Mouse (Mus musculus) heart, embryonic 11.5 days (tissue): Measurements from ENCODE around the gene Gda. TPM values are rescaled to one million over a fixed set of nuclear protein-coding genes. Genes with fewer than 3 reads are reported as not detected.

Experiments used
- ATAC-seq: fragments of 200-750 bp; cut with Nextera tagmentation; replicated peaks from 2 replicates; pipeline ENCODE4 v1.8.0; 2017; ENCODE audit warnings: moderate library complexity; ENCODE audit not compliant: insufficient number of reproducible peaks, low FRiP score, low TSS enrichment
- H3K27ac ChIP-seq: fragments of 300-500 bp; sonication (generic); 2 replicates; pipeline ENCODE4 v1.5.1; 2014; ENCODE audit warnings: mild to moderate bottlenecking, low read depth, low read length
- H3K27me3 ChIP-seq: fragments of 300-500 bp; sonication (generic); 2 replicates; pipeline ENCODE4 v1.6.1; 2014; ENCODE audit warnings: mild to moderate bottlenecking, low read length, mixed read lengths; ENCODE audit not compliant: control insufficient read depth, insufficient read depth
- H3K36me3 ChIP-seq: fragments of 300-500 bp; sonication (generic); 2 replicates; pipeline ENCODE4 v1.6.1; 2014; ENCODE audit warnings: mild to moderate bottlenecking, low read length, moderate library complexity, mixed read lengths; ENCODE audit not compliant: control insufficient read depth, insufficient read depth
- H3K4me1 ChIP-seq: fragments of 300-500 bp; sonication (generic); 2 replicates; pipeline ENCODE4 v1.6.1; 2014; ENCODE audit warnings: low read length; ENCODE audit not compliant: control insufficient read depth, insufficient read depth
- H3K4me2 ChIP-seq: fragments of 300-500 bp; sonication (generic); 2 replicates; pipeline ENCODE4 v1.6.1; 2014; ENCODE audit warnings: mild to moderate bottlenecking, moderate library complexity
- H3K4me3 ChIP-seq: fragments of 300-500 bp; sonication (generic); 2 replicates; pipeline ENCODE4 v1.5.1; 2014; ENCODE audit warnings: low read depth, low read length
- H3K9ac ChIP-seq: fragments of 300-500 bp; sonication (generic); 2 replicates; pipeline ENCODE4 v1.6.1; 2014; ENCODE audit warnings: mild to moderate bottlenecking, low read depth, low read length, moderate library complexity
- H3K9me3 ChIP-seq: fragments of 300-500 bp; sonication (generic); replicated peaks from 2 replicates; pipeline ENCODE4 v1.6.1; 2016; ENCODE audit warnings: low read length; ENCODE audit not compliant: control insufficient read depth
- WGBS: fragments of 180-500 bp; shearing (Covaris S2); extraction: QIAGEN DNeasy Blood & Tissue Kit; methylation state at CpG from one replicate; pipeline ENCODE4 v1.1.7; 2014; ENCODE audit not compliant: insufficient replicate concordance; 5-methylcytosine and 5-hydroxymethylcytosine counted together
- polyA plus RNA-seq: library from polyadenylated mRNA; unstranded; fragments of >200 nt; fragmentation: Nextera tagmentation; extraction: Ambion mirVana; gene quantifications from 2 replicates; pipeline ENCODE4 v1.2.1, GENCODE M21; 2014

The Gda gene
- polyA plus RNA-seq, 1 experiment from 2014 or later, result not detected

GRCm38 (mm10) chr19:21407363-21407762 is 65.9 kb downstream of the Gda start:
- Histone ChIP-seq H3K4me1 (no peaks in the 10 kb centered on the region), H3K27ac (no peak overlapping the region), H3K9ac (no peak overlapping the region), H3K9me3 (no peaks in the 10 kb centered on the region), H3K4me2 (no peak overlapping the region), H3K4me3 (no peak overlapping the region), H3K36me3 (no peaks in the 10 kb centered on the region), H3K27me3 (no peaks in the 10 kb centered on the region)
- 58% methylated on average over 1 of the region's 1 CpGs for WGBS
- ATAC-seq, result no peak

- ATAC-seq, result no peak
- no peak overlapping the region for H3K4me3 ChIP-seq
- H3K27me3 ChIP-seq, result no peaks in the 10 kb centered on the region
- no peaks in the 10 kb centered on the region for H3K36me3 ChIP-seq
- H3K9ac ChIP-seq, result no peak overlapping the region
- H3K4me1 ChIP-seq, result no peaks in the 10 kb centered on the region
- H3K9me3 ChIP-seq, result no peaks in the 10 kb centered on the region
- H3K27ac ChIP-seq, result no peak overlapping the region
- H3K4me2 ChIP-seq, result no peak overlapping the region
Observed at GRCm38 (mm10) chr19:21397994-21398393, 75.3 kb downstream of the Gda start.

- Histone ChIP-seq H3K9me3 (no peaks in the 10 kb centered on the region), H3K36me3 (no peaks in the 10 kb centered on the region), H3K4me1 (no peaks in the 10 kb centered on the region), H3K27ac (no peak overlapping the region), H3K4me3 (no peak overlapping the region), H3K4me2 (no peak overlapping the region), H3K9ac (no peak overlapping the region), H3K27me3 (no peaks in the 10 kb centered on the region)
- WGBS, result 84% methylated on average over 7 of the region's 7 CpGs
- no peak for ATAC-seq
Observed at GRCm38 (mm10) chr19:21396364-21396763, 76.9 kb downstream of the Gda start.

GRCm38 (mm10) chr19:21390904-21391303 is 82.3 kb downstream of the Gda start:
- Histone ChIP-seq H3K4me2 (no peak overlapping the region), H3K4me3 (no peak overlapping the region), H3K27me3 (no peaks in the 10 kb centered on the region), H3K9ac (no peak overlapping the region), H3K9me3 (no peaks in the 10 kb centered on the region), H3K36me3 (no peaks in the 10 kb centered on the region), H3K4me1 (no peaks in the 10 kb centered on the region), H3K27ac (no peak overlapping the region)
- no peak for ATAC-seq
- 84% methylated on average over 7 of the region's 7 CpGs for WGBS

- Histone ChIP-seq H3K27me3 (no peaks in the 10 kb centered on the region), H3K4me3 (no peak overlapping the region), H3K27ac (no peak overlapping the region), H3K9me3 (no peaks in the 10 kb centered on the region), H3K4me2 (no peak overlapping the region), H3K4me1 (no peaks in the 10 kb centered on the region), H3K9ac (no peak overlapping the region), H3K36me3 (no peaks in the 10 kb centered on the region)
- 62% methylated on average over 2 of the region's 2 CpGs for WGBS
- ATAC-seq, result no peak
Observed at GRCm38 (mm10) chr19:21386842-21387241, 86.4 kb downstream of the Gda start.

- H3K4me3 ChIP-seq, result no peak overlapping the region
- H3K9me3 ChIP-seq, result no peaks in the 10 kb centered on the region
- no peak for ATAC-seq
- H3K4me2 ChIP-seq, result no peak overlapping the region
- WGBS, result 78% methylated on average over 3 of the region's 3 CpGs
- no peaks in the 10 kb centered on the region for H3K27me3 ChIP-seq
- H3K27ac ChIP-seq, result no peak overlapping the region
- H3K4me1 ChIP-seq, result no peaks in the 10 kb centered on the region
- no peaks in the 10 kb centered on the region for H3K36me3 ChIP-seq
- H3K9ac ChIP-seq, result no peak overlapping the region
Observed at GRCm38 (mm10) chr19:21384231-21384630, 89.0 kb downstream of the Gda start.

GRCm38 (mm10) chr19:21383491-21384226 is 89.6 kb downstream of the Gda start:
- Histone ChIP-seq H3K4me3 (no peak overlapping the region), H3K9ac (no peak overlapping the region), H3K36me3 (no peaks in the 10 kb centered on the region), H3K4me2 (no peak overlapping the region), H3K27ac (no peak overlapping the region), H3K27me3 (no peaks in the 10 kb centered on the region), H3K4me1 (no peaks in the 10 kb centered on the region), H3K9me3 (no peaks in the 10 kb centered on the region)
- no peak for ATAC-seq
- 80% methylated on average over 6 of the region's 6 CpGs for WGBS

- WGBS, result 58% methylated on average over 2 of the region's 2 CpGs
- ATAC-seq, result no peak
Observed at GRCm38 (mm10) chr19:21381696-21382095, 91.5 kb downstream of the Gda start.

GRCm38 (mm10) chr19:21379195-21379594 is 94.0 kb downstream of the Gda start:
- no peaks in the 10 kb centered on the region for H3K36me3 ChIP-seq
- H3K9me3 ChIP-seq, result no peaks in the 10 kb centered on the region
- H3K4me2 ChIP-seq, result no peak overlapping the region
- no peak for ATAC-seq
- H3K4me1 ChIP-seq, result no peaks in the 10 kb centered on the region
- H3K4me3 ChIP-seq, result no peak overlapping the region
- H3K27me3 ChIP-seq, result no peaks in the 10 kb centered on the region
- no peak overlapping the region for H3K27ac ChIP-seq
- no peak overlapping the region for H3K9ac ChIP-seq
- 89% methylated on average over 5 of the region's 5 CpGs for WGBS

More at GRCm38 (mm10) chr19:21381696-21382095, 91.5 kb downstream of the Gda start:
- H3K4me3 ChIP-seq, result no peak overlapping the region
- H3K4me1 ChIP-seq, result no peaks in the 10 kb centered on the region
- no peak overlapping the region for H3K4me2 ChIP-seq
- H3K27ac ChIP-seq, result no peak overlapping the region
- no peaks in the 10 kb centered on the region for H3K27me3 ChIP-seq
- H3K9me3 ChIP-seq, result no peaks in the 10 kb centered on the region
- no peaks in the 10 kb centered on the region for H3K36me3 ChIP-seq
- H3K9ac ChIP-seq, result no peak overlapping the region
